Mouse (Mus musculus) adrenal gland, postnatal 10 days (tissue): ENCODE measurements around the gene Smyd3. TPM values are rescaled to one million over a fixed set of nuclear protein-coding genes. Genes with fewer than 3 reads are reported as not detected.

Experiments
- DNase-seq: peaks from one replicate; pipeline ENCODE4 v3.0.0; 2021; ENCODE audit warnings: mixed read lengths
- total RNA-seq, 2 experiments: library from RNA; stranded (reverse); gene quantifications; 2 replicates each; pipeline ENCODE4 v1.2.3; 2021

Gene Smyd3
- total RNA-seq, 2 experiments from 2014 or later = 6.0 to 8.0 TPM

DNA sequence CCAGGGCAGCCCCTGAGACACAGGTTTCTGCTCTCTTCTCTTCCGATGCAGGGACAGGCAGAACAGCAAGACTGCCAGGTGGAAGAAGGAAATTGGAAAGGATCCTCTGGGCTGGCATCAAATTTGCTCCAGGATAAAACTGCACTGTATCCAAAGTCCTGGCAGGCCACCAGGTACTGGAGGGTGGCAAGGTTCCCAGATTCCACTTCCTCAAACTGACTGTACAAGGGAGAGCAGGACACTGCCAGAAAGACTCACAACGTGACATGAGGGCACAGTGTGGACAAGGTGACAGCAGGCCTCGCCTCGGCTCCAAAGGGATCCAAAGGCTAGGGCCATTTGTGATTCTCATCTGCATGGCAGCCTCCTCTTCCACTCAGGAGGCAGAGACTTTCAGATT is 505.6 kb downstream of the Smyd3 start:
- DNase-seq = peak; percentile 78

DNA sequence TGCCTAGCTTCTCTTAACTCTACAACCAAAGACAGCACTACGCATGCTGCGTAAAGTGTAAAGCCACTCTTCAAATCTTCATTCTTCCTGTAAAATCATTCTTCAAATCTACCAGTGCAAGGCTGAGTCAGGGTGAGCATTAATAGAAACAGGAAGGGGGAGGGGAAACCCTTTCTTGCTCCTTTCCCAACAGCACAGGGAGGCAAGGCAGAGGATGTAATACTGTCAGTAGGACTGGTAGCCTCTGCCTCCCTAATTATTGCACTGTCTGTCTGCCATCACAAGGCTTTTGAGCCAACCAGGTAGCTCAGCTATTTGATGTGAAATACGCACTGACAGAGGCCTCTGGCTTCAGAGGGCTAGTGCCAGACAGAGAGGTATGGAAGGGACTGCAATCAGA is 507.1 kb downstream of the Smyd3 start:
- no peak for DNase-seq

DNA sequence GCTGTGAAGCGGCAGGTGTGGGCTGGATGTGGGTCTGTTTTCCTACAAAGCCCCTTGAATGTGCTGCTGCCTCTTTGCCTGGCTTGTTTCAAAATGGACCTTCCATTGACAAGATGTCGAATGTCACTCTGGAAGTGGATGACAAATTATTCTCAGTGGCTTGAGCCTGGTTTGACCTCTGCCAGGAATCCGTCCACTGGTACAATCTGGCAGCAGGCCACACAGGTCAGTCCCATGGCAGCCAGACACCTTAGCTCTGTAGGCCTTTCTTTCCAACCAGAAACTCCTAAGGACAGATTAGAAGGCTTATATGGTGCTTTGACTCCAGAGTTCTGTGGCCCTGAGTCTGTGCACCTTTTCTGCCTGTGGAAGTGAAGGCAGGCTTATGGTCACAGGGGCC is 507.9 kb downstream of the Smyd3 start:
- DNase-seq = no peak

DNA sequence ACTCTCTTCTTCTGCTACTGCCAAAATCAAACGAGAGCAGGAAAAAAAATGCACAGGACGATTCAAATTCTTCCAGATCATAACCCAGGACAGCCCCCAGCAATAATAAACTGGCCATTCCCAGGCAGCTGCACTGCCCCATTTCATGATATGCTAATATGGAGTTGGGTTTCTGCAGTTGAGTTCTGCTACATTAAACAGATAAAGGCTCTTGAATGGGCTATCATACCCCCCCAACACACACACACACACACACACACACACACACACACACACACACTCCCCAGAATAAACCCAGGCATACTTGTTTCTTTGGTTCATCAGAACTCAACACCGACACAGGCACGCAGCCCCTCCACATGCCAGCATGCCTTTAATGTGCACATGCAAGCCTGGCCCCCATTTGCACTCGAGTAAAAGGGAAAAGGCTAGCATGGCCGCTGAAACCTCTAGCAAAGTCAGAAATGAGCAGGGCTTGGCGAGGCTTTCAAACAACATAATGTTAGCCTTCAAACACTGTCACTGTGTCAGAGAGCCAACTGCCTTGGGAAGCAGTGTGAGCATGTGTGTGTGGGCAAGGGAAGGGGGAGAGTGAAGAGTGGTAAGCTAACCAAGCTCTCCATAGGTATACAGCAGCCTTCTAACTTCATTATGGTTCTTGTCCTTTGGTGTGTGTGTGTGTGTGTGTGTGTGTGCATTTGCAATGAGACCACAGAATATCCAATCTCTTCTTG is 513.5 kb downstream of the Smyd3 start:
- DNase-seq = no peak

DNA sequence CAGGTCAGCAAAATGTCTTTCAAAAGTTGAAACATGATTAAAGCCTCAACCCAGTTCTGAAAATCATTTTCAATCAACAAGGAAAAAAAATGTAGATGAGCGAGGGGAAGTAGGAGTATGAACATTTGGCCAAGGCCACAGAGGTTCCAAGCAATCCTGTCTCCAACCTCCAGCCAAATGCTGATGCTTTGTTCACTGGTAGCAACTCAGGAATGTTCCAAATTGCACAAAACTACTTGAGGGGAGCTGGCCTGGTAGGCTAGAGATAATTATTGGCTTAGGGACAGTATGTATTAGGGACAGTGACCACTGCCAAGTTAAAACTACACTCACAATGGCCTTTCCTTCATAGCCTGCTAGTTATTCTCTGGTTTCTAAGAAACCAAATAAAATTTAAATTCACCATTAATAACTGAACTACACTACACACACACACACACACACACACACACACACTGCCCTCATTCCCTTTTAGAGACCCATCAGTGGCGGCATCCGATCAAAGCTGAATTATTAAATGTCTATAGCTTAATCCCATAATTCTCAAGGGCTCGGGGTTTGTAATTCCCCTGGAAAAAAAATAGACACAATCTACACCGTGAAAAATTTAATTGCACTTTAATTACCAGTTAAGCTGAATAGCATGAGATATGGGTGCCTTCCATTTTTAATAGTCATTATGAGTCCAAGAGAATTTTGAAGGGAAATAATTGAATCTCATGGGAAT is 514.3 kb downstream of the Smyd3 start:
- no peak for DNase-seq

DNA sequence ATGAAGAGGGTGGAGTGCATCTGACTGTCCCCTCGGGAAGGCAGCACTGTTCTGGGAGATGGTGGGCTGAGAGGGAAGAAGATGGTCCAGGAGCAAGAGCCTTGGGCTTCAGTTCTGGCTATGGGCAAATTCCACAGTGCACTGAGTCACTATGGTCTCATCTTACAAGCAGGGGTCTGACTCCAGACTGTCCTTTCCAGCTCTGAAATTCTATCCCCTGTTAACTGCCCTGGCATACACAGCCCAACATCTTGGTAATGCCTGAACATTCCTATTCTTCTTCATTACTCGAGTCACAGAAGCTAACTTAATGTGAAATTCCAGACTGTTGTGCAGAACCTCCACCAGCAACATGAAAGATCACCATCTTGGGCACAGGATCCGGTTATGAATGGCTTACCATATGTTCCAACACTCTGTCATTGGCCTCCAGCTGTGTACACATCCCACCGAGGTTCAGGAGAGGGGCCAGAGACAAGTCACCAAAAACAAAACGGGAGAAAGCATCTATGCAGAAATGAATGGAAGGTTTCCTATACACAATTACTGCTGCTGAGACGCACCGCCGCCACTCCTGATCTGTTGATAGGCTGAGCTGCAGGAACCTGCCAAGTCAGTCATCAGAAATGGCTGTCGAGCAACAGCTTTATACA is 517.8 kb downstream of the Smyd3 start:
- no peak for DNase-seq

DNA sequence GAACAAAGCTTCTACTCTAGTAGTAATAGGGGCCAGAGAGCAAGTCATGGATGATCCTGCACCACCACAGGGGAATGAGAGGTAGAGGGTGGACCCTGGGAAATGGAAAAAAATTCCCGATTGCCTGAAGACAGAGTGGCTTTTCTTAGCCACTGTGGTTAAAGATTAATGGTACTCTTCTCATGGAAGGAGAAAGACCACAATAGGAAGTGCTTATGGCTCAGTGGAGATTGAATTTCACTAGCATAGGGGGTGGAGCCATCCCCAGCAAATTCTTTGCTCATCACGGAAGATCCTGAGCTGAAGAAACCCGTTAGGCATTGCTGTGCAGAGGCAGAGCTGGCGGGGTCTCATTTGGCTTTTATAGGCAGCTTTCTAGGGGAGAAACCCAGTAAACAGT is 520.0 kb downstream of the Smyd3 start:
- no peak for DNase-seq

DNA sequence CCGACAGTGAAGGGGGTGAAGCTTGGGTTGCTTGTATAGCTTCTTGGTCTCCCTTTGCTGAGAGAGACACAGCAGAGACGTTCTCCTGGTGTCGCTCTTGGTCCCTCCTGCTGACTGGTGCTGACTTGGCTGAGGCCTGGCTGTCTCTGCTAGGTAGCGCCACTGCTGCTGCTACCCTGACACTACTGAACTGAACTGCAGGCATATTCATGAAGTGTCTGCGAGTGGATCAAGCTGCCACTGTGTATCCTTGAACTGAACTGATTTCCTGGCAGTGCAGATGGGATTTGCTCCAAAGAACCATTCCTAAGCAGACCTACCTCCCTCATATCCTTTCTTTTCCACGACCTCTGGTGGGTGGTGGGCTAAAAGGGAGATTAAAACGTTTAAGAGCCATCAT is 523.6 kb downstream of the Smyd3 start:
- DNase-seq = no peak

DNA sequence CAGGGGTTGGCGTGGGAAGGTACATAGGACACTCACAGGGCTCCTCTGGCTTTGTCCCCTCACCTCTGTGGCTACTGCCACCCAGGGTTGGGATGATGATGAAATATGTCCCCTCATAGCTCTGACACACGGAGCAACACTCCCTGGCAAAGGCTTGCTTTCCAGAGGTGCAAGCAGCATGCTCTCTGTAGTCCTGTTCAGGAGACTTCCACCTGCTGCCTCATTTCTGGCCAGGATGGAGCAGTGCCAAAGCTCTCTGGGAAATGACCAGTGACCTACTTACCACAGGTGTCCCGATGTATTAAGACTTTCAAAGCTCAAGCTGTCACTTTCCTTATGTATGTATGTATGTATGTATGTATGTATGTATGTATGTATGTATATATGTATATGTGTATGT is 525.3 kb downstream of the Smyd3 start:
- peak; percentile 38 for DNase-seq

DNA sequence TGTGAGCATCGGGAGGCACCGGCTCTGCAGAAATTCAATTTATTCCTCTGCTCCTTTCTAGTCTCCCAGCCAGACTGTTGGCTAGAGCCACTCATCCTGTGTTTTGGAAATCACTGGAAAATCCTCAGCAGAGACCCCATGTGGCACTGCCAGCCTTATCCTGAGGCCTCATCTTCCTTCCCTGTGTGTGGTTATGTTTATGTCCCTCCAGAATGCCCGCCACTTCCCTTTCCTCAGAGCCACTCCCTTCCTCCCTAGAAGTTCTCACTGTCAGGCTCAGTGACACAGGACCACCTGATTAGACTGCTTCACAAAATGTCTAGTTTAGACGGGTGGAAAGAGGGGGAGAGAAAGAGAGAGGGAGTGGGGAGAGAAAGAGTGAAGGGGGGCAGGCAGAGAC is 526.4 kb downstream of the Smyd3 start:
- no peak for DNase-seq

DNA sequence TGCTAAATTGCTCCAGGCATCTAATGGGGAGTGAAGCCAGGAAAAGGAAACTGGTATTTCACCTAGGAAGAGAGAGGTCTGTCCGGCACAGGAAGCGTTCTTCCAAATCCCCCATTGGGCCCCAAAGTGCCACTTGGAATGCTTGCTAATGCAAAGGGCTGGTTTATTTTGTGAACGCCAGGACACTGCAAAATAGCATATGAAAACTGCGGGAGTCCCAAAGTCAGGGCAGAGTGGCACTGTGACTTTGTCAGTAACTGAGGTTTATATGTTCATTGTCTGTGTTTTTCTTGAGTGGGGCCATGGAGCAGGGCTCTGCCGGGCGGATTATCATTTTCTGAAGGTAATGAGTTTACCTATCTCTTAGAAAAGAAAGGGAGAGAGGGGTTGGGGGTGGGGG is 526.8 kb downstream of the Smyd3 start:
- DNase-seq = no peak

DNA sequence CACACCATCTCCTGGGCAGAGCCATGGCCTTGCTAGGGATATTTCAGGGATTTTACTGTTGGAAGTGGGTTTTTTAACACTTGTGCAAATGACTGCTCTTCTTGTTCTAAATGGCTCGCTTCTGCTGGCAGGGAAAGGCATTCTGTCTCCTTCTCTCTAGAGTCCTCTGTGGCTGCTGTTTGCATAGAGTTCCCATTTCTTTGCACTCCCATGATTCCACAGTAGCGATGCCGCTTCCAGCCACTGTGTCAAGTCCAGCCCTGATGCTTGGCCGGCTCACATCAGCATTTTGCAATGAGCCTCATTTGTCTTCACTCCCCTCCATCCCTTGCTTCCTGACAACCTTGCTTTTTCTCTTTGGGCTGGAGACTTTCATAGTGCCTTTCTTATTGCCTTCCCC is 528.4 kb downstream of the Smyd3 start:
- no peak for DNase-seq

DNA sequence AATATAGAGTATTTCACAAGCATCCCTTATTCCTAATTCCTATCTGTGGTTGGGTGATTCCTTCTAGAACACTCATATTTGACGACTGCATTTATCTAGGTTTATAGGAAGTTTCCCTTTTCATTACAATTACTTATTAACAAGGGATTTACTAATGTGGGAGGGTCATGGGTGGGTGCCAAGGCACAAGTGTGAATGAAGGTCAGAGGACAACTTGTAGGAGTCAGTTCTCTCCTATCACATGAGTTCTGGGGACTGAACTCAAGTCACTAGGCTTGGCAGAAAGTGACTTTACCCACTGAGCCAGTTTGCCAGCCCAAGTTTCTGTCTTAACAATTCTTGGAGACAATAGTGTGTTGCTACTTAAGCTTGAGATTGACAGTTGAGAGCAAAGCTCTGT is 529.7 kb downstream of the Smyd3 start:
- DNase-seq = peak; percentile 16

DNA sequence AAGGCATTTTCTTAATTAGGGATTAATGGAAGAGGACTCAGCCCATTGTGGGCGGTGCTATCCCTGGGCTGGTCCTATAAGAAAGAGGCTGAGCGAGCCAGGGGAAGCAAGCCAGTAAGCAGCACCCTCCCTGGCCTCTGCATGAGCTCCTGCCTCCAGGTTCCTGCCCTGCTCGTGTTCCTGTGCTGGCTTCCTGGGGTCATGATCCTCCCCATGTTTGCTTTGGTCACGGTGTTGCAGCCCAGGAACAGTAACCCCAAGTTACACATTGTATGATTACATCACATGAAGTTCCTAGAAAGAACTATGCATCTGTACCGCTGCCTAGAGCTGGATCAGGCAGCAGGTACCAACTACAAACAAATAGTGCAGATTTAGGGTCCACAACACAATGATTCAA is 536.2 kb downstream of the Smyd3 start:
- DNase-seq = no peak

DNA sequence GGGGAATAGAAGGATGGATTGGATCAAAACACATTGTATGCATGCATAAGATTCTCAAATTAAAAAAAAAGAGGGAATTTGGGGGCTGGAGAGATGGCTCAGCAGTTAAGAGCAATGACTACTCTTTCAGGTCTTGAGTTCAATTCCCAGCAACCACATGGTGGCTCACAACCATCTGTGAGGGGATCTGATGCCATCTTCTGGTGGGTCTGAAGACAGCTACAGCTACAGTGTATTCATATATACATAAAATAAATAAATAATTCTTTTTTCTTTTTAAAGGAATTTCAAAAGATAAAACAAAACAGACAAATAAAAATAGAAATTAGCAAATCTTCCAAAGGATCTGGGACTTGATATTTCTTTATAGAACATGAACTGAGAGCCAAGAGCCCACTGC is 537.7 kb downstream of the Smyd3 start:
- DNase-seq = no peak

DNA sequence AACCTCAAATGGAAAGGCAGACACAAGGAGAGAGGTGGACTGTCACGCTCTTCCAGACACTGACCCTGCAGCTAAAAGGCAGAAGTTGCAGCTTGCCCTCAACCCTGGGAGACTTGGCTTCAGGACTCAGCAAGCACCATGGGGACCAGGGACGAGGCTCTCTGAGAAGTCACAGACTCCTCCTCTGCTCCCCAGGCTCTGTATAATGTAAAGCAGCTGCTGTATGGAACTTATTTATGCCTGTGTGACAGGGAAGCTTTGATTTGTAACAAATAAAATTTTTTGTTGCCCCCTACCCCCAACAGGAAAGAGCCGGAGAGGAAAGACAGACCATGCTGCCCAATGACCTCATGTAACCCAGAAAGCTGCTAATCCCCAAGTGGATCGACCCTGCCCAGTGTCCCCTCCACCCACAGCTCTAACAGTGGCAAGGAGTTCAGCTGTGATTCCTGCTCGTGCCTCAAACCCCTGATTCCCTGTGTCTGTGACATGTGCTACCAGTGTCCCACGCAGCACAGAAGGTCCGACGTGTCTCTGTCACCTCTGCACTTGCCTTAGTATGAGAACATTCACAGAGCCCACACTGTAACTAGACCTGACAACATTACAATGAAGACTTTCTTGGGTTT is 539.1 kb downstream of the Smyd3 start:
- DNase-seq = no peak

DNA sequence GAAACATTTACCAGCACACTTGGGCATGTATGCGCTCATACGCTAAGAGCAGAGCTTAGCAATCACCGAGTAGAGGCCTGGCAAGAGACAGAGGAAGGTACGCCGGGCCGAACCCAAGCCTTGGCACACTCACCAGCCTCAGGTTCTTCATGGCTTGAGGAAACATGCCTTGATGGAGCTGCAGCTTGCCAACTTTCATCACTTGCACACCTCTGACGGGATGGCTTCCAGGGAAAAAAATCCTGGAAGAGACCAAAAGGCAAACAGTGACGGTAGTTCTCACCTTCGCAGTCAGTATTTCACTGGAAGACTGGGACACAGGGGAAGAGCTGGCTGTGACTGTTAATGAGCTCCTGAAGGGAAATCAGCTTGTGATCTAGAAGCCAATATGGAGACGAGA is 545.8 kb downstream of the Smyd3 start:
- DNase-seq = no peak

DNA sequence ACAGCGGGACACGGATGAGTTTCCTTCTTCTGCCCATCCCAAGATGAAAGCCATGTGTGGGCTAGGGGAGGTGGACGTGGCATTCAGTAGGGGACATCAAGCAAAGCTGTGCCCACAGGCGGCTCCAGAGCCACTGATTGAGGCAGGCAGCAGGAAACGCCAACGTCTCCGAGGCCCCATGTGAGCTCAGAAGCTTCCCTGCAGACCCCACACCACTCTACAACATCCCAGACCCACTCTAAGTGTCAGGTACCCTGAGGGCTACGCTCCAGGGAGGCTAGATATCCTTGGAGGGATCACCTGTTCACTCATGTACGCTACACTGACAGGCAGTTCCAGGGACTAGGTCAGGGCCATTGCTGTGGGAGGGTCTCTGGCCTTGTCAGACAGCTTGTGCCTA is 556.2 kb downstream of the Smyd3 start:
- no peak for DNase-seq

DNA sequence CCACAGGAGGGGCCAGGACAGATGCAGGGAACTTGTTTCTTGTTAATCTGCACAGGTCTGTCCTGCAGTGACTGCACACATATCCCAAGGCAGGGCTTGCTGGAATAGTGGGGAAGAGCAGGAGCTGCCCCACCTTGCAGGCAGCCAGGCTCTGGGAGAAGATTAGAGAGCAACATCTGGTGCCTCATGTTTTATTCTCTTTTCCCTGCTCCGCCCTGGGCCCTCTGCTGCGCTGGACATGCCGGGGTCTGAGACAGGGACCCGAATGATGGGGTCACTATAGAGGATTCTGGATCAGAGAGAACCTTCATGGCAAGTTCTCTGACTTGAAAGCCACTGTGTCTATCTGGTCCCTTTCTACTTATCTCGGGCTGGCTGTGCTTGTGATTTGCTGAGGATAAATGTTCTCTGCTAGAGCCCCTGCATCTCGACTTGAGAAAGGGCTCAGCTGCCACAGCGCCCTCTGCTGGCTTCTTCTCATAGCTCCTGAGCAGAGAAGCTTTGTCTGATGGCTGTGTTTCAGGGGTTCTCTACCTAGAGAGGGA is 557.8 kb downstream of the Smyd3 start:
- DNase-seq = peak; percentile 85

DNA sequence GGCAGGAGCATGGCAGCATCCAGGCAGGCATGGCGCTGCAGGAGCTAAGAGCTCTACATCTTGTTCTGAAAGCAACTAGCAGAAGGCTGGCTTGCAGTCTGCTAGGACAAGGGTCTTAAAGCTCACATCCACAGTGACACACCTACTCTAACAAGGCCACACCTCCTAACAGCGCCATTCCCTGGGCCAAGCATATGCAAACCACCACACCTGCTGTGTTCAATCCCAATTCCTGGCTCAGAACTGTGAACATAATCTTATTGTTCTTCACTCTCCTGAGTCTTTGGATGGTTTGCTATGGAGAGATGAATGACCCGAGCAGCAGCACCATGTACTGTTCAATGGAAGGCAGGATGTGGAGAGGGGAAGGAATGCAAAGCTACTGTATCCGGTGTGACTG is 559.2 kb downstream of the Smyd3 start:
- no peak for DNase-seq

DNA sequence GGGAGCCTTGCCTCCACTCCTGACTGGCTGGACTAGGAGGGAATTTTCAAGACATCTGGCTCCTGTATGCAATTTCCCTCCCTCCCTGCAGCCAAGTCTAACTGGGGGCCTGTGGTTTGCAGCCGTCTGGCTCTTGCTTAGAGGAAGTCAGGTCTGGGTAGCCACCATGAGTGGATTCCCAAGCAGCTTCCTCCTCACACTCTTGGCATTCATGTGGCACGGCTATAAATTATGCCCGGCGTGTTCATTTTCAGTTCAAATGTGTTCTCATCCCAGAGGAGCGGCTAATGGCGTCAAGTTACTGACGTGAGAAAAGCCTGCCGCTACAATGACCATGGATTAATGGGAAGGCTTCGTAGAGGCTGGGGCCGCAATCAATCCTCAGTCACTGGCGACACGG is 564.9 kb downstream of the Smyd3 start:
- no peak for DNase-seq

DNA sequence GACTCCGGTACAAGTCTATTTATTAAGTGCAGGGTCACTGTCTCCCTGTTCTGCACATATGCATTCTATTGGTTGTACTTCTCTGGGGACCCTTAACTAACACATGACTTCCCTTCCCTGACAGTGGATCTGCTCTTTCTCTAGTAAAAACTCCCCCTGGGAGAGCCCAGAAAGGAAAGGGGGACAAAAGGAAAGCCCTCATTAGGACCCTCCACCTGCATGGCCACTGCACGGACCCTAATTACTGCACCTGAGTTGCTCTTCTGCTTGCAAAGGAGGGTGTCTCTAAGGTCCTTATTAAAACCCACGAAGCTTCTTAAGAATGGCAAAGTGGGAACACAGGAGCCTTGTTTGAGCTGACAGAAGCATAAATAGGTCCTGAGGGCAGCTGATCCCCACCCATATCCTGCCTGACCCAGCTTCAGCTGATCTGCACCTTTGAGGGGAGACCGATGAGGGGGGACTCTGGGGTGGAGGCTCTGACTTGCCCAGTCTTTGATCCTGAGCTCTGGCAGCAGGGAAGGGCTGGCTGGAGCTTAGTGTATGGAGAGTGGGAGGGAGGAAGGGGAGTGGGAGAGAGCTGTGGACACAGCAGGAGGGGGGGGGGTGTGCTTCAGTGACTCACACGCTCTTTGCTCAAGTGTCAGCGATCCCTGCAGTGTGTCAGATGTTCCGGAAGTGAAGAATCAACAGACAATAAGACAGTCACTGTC is 575.4 kb downstream of the Smyd3 start:
- no peak for DNase-seq
